Mouse (Mus musculus): Measurements from ENCODE around the gene Map2k5. TPM values are rescaled to one million over a fixed set of nuclear protein-coding genes. Genes with fewer than 3 reads are reported as not detected.

The Map2k5 gene
- polyA plus RNA-seq, 1 experiment, result 32.7 TPM

DNA sequence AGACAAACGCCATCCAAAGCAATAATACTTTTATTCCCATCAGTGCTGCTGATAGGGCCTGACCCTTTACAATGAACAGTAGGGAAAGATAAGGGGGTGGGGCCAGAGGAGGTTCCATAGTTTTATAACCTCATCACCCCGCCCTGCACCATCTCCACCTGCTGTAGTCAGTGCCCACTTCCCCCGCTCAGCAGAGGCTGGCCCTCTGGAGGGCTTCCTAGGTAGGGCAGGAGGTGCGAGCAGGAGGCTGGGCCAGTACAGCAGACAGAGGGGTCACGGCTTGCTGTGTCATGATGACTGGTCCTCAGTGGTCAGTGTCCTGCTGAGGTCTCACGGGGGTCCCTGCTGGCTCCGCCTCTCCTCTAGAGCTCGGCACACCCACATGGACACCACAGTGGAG lies 213.9 kb downstream of the Map2k5 start:
- TF ChIP-seq CTCF (IDR thresholded peaks at IDR 0.05; ENCODE audit: extremely low read depth, insufficient read depth, low read length), result no peak
- no peak for TF ChIP-seq POLR2A (IDR thresholded peaks at IDR 0.05; ENCODE audit: extremely low read depth, insufficient read depth, low read length)

DNA sequence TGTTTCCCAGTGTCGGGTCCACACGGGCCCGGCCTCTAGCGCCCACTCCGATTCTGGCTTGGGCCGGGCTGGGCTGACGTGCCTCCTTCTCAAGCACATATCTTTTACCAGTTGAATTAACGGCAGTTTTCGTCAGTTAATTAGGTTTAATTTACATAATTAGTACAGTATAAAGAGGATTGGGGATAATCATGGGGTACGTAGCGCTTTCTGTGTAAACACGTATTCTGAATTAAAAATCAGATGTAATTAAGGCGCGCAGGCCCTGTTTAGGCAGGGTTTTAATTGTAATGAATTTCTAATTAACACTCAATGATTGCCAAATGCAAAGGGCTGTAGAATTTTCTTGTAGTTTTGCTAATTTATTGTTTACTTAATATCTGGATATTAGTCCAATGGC lies 225.8 kb downstream of the Map2k5 start:
- TF ChIP-seq CTCF (IDR thresholded peaks at IDR 0.05; ENCODE audit: extremely low read depth, insufficient read depth, low read length), result no peak
- TF ChIP-seq POLR2A (IDR thresholded peaks at IDR 0.05; ENCODE audit: extremely low read depth, insufficient read depth, low read length), result no peak
- H3K4me3 ChIP-seq (ENCODE audit: insufficient read depth, low read length), result no peak overlapping the region

More for the DNA sequence above, 213.9 kb downstream of the Map2k5 start:
- no peak overlapping the region for H3K27ac ChIP-seq (ENCODE audit: insufficient read depth, low read length)
- H3K4me3 ChIP-seq (ENCODE audit: insufficient read depth, low read length), result no peak overlapping the region
- H3K4me1 ChIP-seq (ENCODE audit: control insufficient read depth, insufficient read depth, low read length), result no peaks in the 10 kb centered on the region

GRCm38 (mm10) chr9:63151072-63151870 lies 226.4 kb downstream of the Map2k5 start:
- no peaks in the 10 kb centered on the region for H3K4me1 ChIP-seq (ENCODE audit: control insufficient read depth, insufficient read depth, low read length)
- no peak for TF ChIP-seq CTCF (IDR thresholded peaks at IDR 0.05; ENCODE audit: extremely low read depth, insufficient read depth, low read length)
- H3K4me3 ChIP-seq (ENCODE audit: insufficient read depth, low read length), result no peak overlapping the region
- no peak overlapping the region for H3K27ac ChIP-seq (ENCODE audit: insufficient read depth, low read length)

More for the DNA sequence above, 225.8 kb downstream of the Map2k5 start:
- H3K27ac ChIP-seq (ENCODE audit: insufficient read depth, low read length), result no peak overlapping the region
- no peaks in the 10 kb centered on the region for H3K4me1 ChIP-seq (ENCODE audit: control insufficient read depth, insufficient read depth, low read length)

GRCm38 (mm10) chr9:63150086-63150800 lies 227.5 kb downstream of the Map2k5 start:
- TF ChIP-seq CTCF (IDR thresholded peaks at IDR 0.05; ENCODE audit: extremely low read depth, insufficient read depth, low read length) (no peak), POLR2A (IDR thresholded peaks at IDR 0.05; ENCODE audit: extremely low read depth, insufficient read depth, low read length) (no peak)
- Histone ChIP-seq H3K4me3 (ENCODE audit: insufficient read depth, low read length) (no peak overlapping the region), H3K4me1 (ENCODE audit: control insufficient read depth, insufficient read depth, low read length) (no peaks in the 10 kb centered on the region), H3K27ac (ENCODE audit: insufficient read depth, low read length) (no peak overlapping the region)

DNA sequence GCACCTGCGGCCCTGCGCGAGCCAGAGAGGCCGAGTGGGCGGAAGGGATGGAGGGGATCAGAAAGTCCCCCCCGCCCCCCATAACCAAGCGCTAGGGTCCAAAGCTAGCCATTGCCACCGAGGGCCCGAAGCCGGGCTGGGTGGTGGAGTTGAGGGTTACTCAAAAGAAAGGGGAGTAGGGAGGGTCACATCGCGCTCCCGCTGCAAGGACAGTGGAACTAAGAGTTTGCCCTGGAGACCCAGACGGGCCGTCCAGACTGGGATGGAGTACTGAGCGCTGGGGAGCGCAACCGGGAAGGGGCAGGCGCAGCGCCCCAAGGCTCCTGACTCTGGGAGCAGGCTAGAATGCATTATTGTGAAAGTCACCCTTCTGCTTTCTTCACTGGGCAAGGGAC lies 228.3 kb downstream of the Map2k5 start:
- H3K27ac ChIP-seq (ENCODE audit: insufficient read depth, low read length), result no peak overlapping the region
- H3K4me3 ChIP-seq (ENCODE audit: insufficient read depth, low read length), result no peak overlapping the region
- H3K4me1 ChIP-seq (ENCODE audit: control insufficient read depth, insufficient read depth, low read length), result no peaks in the 10 kb centered on the region
- no peak for TF ChIP-seq CTCF (IDR thresholded peaks at IDR 0.05; ENCODE audit: extremely low read depth, insufficient read depth, low read length)
- no peak for TF ChIP-seq POLR2A (IDR thresholded peaks at IDR 0.05; ENCODE audit: extremely low read depth, insufficient read depth, low read length)

DNA sequence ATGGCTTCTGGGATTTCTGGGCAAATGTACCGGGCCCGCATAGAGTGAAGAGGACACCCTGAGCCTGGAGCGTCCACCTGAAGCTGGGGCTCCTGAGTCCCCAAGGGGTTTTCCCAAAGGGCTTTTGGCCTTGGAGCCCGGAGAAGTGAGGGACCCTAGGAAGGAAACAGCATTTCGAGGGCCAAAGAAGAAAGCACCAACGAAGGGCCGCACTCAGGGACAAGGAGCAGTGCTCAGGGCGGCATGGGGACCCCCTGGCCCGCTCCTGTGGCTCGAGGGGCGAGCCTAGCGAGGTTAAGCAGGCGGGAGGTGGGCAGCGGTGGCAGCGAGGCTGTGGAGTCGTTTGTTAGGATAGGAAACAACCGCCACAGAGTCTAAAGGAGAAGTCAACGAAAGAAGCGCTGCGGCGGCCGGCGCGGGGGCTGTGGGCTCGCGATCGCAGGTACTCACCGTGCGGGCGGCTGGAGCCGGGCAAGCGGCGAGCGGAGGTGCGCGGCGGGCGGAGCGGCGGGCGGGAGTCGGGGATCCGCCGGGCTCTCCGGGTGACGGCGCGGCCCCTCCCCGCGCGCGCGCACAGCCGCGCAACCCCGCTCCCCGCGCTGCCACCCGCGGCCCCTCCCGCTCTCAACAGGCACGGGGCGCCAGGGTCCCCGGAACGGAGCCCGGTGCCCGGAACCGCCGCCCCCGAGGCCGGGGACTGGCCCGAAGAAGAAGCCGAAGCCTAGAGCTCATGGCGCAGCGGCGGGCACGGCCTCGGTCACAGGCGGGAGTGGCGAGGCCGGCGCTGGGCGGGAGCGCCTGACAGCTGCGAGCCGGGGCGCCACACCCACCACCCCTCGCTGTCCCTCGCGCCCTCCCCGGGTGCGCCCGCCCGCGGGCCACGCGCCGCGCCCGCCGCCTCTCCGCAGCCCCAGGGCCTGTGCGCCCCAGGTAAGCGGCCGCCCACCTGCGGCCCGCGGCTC lies 229.0 kb downstream of the Map2k5 start, which contains the start of gene Skor1:
Skor1 (minus strand) TSS at position 552 of the 962 bp plus-strand sequence.
- no peak for TF ChIP-seq CTCF (IDR thresholded peaks at IDR 0.05; ENCODE audit: extremely low read depth, insufficient read depth, low read length)
- no peak for TF ChIP-seq POLR2A (IDR thresholded peaks at IDR 0.05; ENCODE audit: extremely low read depth, insufficient read depth, low read length)
- H3K4me1 ChIP-seq (ENCODE audit: control insufficient read depth, insufficient read depth, low read length), result no peaks in the 10 kb centered on the region
- no peak within 1 kb of the TSS for H3K27ac ChIP-seq (ENCODE audit: insufficient read depth, low read length)
- H3K4me3 ChIP-seq (ENCODE audit: insufficient read depth, low read length), result no peak within 1 kb of the TSS

DNA sequence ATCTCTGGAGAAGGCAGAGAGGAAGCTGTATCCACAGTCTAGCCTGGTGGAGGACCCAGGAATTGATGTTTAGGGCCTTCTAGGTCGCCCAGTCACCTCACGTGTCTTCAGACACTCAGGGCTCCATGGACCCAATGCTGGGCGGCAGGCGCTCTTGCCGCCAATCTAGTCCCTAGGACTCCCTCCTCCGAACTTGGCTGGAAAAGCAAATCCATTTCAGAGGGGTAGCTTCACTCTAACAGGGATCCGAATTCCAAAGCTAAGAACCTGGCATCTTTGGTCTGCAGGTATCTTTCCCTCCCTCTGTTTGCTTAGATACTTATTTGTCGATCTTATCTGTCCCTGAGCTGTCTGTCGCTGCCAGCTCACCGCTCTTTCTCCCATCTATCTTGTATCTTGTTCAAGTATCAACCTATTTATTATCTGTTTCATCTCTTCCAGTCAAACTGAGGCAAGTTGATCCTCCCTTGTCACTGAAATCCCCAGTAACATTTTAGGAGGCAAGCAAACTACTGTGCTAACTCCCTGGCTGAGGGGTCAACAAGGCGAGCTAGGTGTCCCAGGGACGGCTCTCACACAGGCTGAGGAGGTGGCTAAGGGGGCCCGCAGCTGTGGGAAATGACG lies 229.8 kb downstream of the Map2k5 start:
- TF ChIP-seq CTCF (IDR thresholded peaks at IDR 0.05; ENCODE audit: extremely low read depth, insufficient read depth, low read length) (no peak), POLR2A (IDR thresholded peaks at IDR 0.05; ENCODE audit: extremely low read depth, insufficient read depth, low read length) (no peak)
- H3K4me3 ChIP-seq (ENCODE audit: insufficient read depth, low read length), result no peak overlapping the region
- H3K4me1 ChIP-seq (ENCODE audit: control insufficient read depth, insufficient read depth, low read length), result no peaks in the 10 kb centered on the region
- H3K27ac ChIP-seq (ENCODE audit: insufficient read depth, low read length), result no peak overlapping the region

DNA sequence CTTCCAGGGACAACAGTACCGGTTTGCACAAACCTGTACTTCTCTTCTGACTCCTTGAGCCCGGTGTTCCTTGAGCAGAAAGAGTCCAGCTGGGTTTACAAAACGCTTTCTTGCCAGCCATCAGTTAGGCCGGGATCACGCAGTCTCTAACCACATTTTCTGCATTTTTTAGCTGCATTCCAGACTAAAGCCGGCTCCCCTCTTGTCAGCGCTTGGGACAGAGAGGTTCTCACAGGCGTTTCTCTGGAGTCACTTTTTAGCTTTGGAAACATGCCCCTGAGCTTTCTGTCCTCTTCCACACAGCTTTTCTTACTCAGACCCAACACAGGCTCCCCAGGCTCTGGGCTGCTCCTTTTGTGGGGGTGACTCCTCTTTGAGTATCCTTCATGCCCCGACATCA lies 230.4 kb downstream of the Map2k5 start:
- no peak overlapping the region for H3K4me3 ChIP-seq (ENCODE audit: insufficient read depth, low read length)
- H3K27ac ChIP-seq (ENCODE audit: insufficient read depth, low read length), result no peak overlapping the region
- TF ChIP-seq CTCF (IDR thresholded peaks at IDR 0.05; ENCODE audit: extremely low read depth, insufficient read depth, low read length) (no peak), POLR2A (IDR thresholded peaks at IDR 0.05; ENCODE audit: extremely low read depth, insufficient read depth, low read length) (no peak)
- no peaks in the 10 kb centered on the region for H3K4me1 ChIP-seq (ENCODE audit: control insufficient read depth, insufficient read depth, low read length)

DNA sequence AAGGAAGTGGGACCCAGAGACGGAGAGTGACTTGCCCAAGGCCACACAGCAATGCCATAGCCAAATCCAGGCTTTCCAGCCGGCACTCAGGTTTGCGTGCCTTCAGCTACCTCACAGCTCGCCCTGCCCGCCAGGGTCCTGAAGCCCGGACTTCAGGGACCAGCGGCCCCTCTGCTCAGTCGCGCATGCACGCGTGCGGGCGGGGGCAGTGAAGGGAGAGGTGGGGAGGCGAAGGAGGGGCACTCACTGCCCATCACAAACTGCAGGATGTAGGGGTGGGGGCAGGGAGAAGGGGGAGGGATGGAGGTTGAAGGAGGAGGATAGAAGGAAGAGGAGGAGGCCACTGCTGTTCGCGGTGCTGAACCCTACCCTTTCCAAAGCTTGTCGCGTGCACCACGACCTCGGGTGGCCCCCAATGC lies 230.8 kb downstream of the Map2k5 start:
- Histone ChIP-seq H3K4me3 (ENCODE audit: insufficient read depth, low read length) (no peak overlapping the region), H3K27ac (ENCODE audit: insufficient read depth, low read length) (no peak overlapping the region), H3K4me1 (ENCODE audit: control insufficient read depth, insufficient read depth, low read length) (no peaks in the 10 kb centered on the region)
- no peak for TF ChIP-seq CTCF (IDR thresholded peaks at IDR 0.05; ENCODE audit: extremely low read depth, insufficient read depth, low read length)
- TF ChIP-seq POLR2A (IDR thresholded peaks at IDR 0.05; ENCODE audit: extremely low read depth, insufficient read depth, low read length), result no peak

Data from cortical plate, adult 2 months (tissue).